Mouse (Mus musculus) hindbrain, embryonic 13.5 days (tissue): Measurements from ENCODE around the gene Arhgap17. TPM values are rescaled to one million over a fixed set of nuclear protein-coding genes. Genes with fewer than 3 reads are reported as not detected.
A peak's percentile ranks its signal among the peaks of the same experiment; 100 is the strongest.

ENCODE experiments used
- ATAC-seq: fragments of 200-750 bp; cut with Nextera tagmentation; 2 replicates; pipeline ENCODE4 v1.8.0; 2017; ENCODE audit warnings: moderate TSS enrichment; ENCODE audit not compliant: low FRiP score
- H3K27ac ChIP-seq: fragments of 300-500 bp; sonication (generic); 2 replicates; pipeline ENCODE4 v1.5.1; 2015; ENCODE audit warnings: inconsistent platforms, mild to moderate bottlenecking, moderate library complexity
- H3K27me3 ChIP-seq: fragments of 300-500 bp; sonication (generic); 2 replicates; pipeline ENCODE4 v1.6.1; 2015; ENCODE audit warnings: mild to moderate bottlenecking, inconsistent platforms
- H3K36me3 ChIP-seq: fragments of 300-500 bp; sonication (generic); 2 replicates; pipeline ENCODE4 v1.6.1; 2015; ENCODE audit warnings: mild to moderate bottlenecking, inconsistent platforms
- H3K4me1 ChIP-seq: fragments of 300-500 bp; sonication (generic); replicated peaks from 2 replicates; pipeline ENCODE4 v1.6.1; 2015; ENCODE audit warnings: inconsistent platforms
- H3K4me2 ChIP-seq: fragments of 300-500 bp; sonication (generic); 2 replicates; pipeline ENCODE4 v1.6.1; 2015; ENCODE audit warnings: inconsistent platforms, mild to moderate bottlenecking, moderate library complexity
- H3K4me3 ChIP-seq: fragments of 300-500 bp; sonication (generic); 2 replicates; pipeline ENCODE4 v1.5.1; 2015; ENCODE audit warnings: mild to moderate bottlenecking, inconsistent platforms
- H3K9ac ChIP-seq: fragments of 300-500 bp; sonication (generic); 2 replicates; pipeline ENCODE4 v1.6.1; 2015; ENCODE audit warnings: mild to moderate bottlenecking, inconsistent platforms
- H3K9me3 ChIP-seq: fragments of 300-500 bp; sonication (generic); 2 replicates; pipeline ENCODE4 v1.6.1; 2016; ENCODE audit warnings: inconsistent platforms
- WGBS: fragments of 180-500 bp; shearing (Covaris S2); methylation state at CpG from one replicate; pipeline ENCODE4 v1.1.7; 2015; 5-methylcytosine and 5-hydroxymethylcytosine counted together
- polyA plus RNA-seq: library from polyadenylated mRNA; unstranded; fragments of >200 nt; fragmentation: Nextera tagmentation; extraction: Ambion mirVana; gene quantifications from 2 replicates; pipeline ENCODE4 v1.2.1, GENCODE M21; 2015

Gene Arhgap17
- polyA plus RNA-seq, 1 experiment from 2014 or later: 13.0 TPM

DNA sequence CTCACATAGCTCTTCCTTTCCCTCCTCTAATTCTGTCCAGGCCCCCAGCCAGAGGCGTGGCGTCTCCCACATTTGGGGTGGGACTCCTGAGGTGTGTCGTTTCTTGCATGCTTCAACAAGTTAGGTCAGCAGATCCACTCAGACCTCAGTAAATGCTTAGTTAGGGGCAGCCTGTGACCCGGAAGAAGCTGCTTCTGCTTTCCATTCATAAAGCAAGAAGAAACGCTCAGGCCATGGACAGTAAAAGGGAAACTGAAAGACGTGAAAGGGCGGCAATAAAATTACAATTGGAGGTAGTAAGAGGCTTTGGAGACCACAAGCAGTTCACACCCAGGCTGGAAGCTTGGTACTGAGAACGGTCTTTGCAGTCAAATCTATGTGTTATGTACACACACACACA, 27.7 kb upstream of the Arhgap17 start:
- Histone ChIP-seq H3K27ac (no peak overlapping the region), H3K36me3 (peaks cover 37% of the 10 kb centered on the region), H3K4me3 (no peak overlapping the region), H3K4me1 (no peaks in the 10 kb centered on the region), H3K4me2 (no peak overlapping the region), H3K27me3 (no peaks in the 10 kb centered on the region), H3K9me3 (no peaks in the 10 kb centered on the region), H3K9ac (no peak overlapping the region)
- ATAC-seq: no peak
- 88% methylated on average over 8 of the region's 8 CpGs for WGBS

DNA sequence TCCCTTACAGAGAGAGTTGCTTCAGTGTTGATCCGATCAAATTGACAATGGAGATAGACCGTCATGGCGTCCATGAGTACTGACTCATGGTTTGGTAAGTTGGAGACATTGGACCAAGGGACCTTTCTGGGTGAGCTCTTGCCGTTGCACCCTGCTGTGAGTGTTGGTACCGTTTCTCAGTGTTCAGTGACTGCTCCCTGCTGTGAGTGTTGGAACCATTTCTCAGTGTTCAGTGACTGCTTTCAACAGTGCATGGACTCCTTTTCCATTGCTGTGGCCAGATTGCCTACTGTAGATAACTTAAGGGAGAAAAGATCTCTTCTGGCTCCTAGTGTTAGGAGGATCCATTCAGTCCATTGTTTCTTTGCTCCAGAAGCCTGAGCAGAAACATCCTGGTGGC, 27.2 kb upstream of the Arhgap17 start:
- no peak overlapping the region for H3K27ac ChIP-seq
- no peak overlapping the region for H3K4me2 ChIP-seq
- no peak overlapping the region for H3K9ac ChIP-seq
- no peak for ATAC-seq
- H3K9me3 ChIP-seq: no peaks in the 10 kb centered on the region
- no peak overlapping the region for H3K4me3 ChIP-seq
- H3K27me3 ChIP-seq: no peaks in the 10 kb centered on the region
- WGBS: 92% methylated on average over 5 of the region's 5 CpGs
- H3K4me1 ChIP-seq: no peaks in the 10 kb centered on the region
- peaks cover 37% of the 10 kb centered on the region for H3K36me3 ChIP-seq

DNA sequence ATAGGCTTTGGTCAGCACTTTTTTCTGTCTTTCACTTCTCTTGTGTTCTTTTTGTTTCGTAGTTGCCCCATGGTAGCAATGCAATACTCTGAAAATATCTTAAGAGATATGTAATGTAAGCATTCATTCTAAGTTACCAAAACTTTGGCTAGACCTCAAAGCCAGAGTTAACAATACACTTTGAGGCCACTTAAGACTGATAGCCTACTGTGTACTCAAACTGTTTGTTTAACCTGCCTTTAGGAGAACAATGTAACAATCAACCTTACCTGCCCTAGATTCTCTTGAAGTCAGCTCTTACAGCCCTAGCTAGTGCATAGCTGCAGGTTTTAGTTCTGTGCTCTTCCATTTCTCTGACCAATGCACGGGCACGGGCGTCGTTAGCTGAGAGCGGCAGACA, 24.6 kb upstream of the Arhgap17 start:
- Histone ChIP-seq H3K36me3 (peaks cover 35% of the 10 kb centered on the region), H3K4me3 (no peak overlapping the region), H3K9me3 (no peaks in the 10 kb centered on the region), H3K9ac (no peak overlapping the region), H3K27me3 (no peaks in the 10 kb centered on the region), H3K27ac (no peak overlapping the region), H3K4me2 (no peak overlapping the region), H3K4me1 (no peaks in the 10 kb centered on the region)
- ATAC-seq: no peak
- 96% methylated on average over 6 of the region's 6 CpGs for WGBS

GRCm38 (mm10) chr7:123389686-123390280, 20.1 kb upstream of the Arhgap17 start:
- no peaks in the 10 kb centered on the region for H3K27me3 ChIP-seq
- H3K36me3 ChIP-seq: peaks cover 71% of the 10 kb centered on the region
- 91% methylated on average over 6 of the region's 6 CpGs for WGBS
- no peak overlapping the region for H3K9ac ChIP-seq
- ATAC-seq: no peak
- no peaks in the 10 kb centered on the region for H3K9me3 ChIP-seq
- no peak overlapping the region for H3K27ac ChIP-seq
- no peak overlapping the region for H3K4me2 ChIP-seq
- H3K4me1 ChIP-seq: no peaks in the 10 kb centered on the region
- H3K4me3 ChIP-seq: no peak overlapping the region

DNA sequence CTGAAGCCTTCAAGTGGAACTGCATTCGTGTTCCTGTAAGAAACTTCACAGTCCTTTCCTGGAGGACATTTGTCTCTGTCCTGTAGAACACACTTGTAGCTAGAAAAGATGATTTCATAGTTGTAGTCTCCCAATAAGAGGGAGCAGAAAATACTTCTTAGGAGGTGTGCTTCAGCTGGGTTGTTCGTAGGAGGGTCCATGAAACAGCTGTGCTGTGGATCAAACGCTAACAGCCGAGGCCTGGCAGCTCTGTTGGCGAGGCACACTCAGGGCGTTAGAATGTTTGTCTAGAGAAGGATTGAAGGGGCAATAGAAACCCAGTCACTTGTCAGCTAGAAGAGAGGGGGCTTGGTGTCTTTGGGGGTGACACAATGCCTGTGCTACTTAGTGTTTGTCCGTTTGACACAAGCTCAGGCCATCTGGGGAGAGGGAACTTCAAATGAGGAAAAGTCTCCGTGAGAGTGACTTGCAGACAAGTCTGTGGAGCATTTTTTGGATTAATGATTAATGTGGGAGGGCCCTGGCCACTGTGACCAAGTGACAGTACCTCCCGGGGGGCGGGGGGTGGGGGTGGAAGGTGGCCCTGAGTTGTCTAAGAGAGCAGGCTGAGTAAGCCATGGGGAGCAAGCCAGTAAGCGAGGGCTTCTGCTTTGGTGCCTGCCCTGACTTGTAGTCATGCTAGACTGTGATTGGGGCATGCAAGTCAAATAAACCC, 16.1 kb upstream of the Arhgap17 start:
- H3K27ac ChIP-seq: no peak overlapping the region
- WGBS: 64% methylated on average over 11 of the region's 11 CpGs
- ATAC-seq: no peak

GRCm38 (mm10) chr7:123377443-123378400, 8.0 kb upstream of the Arhgap17 start:
- H3K27ac ChIP-seq: peak overlapping the region; percentile 68
- peak; percentile 99 for ATAC-seq
- WGBS: 3% methylated on average over 41 of the region's 41 CpGs
- H3K4me1 ChIP-seq: peaks cover 17% of the 10 kb centered on the region
- peaks cover 4% of the 10 kb centered on the region; the same call in 1 of the 2 replicates for H3K36me3 ChIP-seq
- H3K4me2 ChIP-seq: peak overlapping the region; percentile 83
- H3K4me3 ChIP-seq: peak overlapping the region; percentile 58
- no peaks in the 10 kb centered on the region for H3K27me3 ChIP-seq
- no peaks in the 10 kb centered on the region for H3K9me3 ChIP-seq
- peak overlapping the region; percentile 76 for H3K9ac ChIP-seq

More for the DNA sequence above, 16.1 kb upstream of the Arhgap17 start:
- Histone ChIP-seq H3K4me1 (no peaks in the 10 kb centered on the region), H3K36me3 (peaks cover 53% of the 10 kb centered on the region), H3K27me3 (no peaks in the 10 kb centered on the region), H3K9ac (no peak overlapping the region), H3K4me3 (no peak overlapping the region), H3K9me3 (no peaks in the 10 kb centered on the region), H3K4me2 (no peak overlapping the region)

GRCm38 (mm10) chr7:123371501-123371900, 1.8 kb upstream of the Arhgap17 start:
- Histone ChIP-seq H3K9ac (no peak overlapping the region), H3K9me3 (no peaks in the 10 kb centered on the region)

GRCm38 (mm10) chr7:123370700-123371099, 985 bp upstream of the Arhgap17 start:
- peak overlapping the region; percentile 90 for H3K9ac ChIP-seq
- H3K27me3 ChIP-seq: no peaks in the 10 kb centered on the region
- H3K4me2 ChIP-seq: peak overlapping the region; percentile 91
- H3K27ac ChIP-seq: no peak overlapping the region
- H3K4me3 ChIP-seq: peak overlapping the region; percentile 80
- H3K4me1 ChIP-seq: peaks cover 42% of the 10 kb centered on the region
- WGBS: 48% methylated on average over 9 of the region's 9 CpGs
- H3K9me3 ChIP-seq: no peaks in the 10 kb centered on the region
- no peaks in the 10 kb centered on the region for H3K36me3 ChIP-seq
- no peak for ATAC-seq

More at GRCm38 (mm10) chr7:123371501-123371900, 1.8 kb upstream of the Arhgap17 start:
- Histone ChIP-seq H3K4me1 (peaks cover 34% of the 10 kb centered on the region), H3K27me3 (no peaks in the 10 kb centered on the region), H3K36me3 (no peaks in the 10 kb centered on the region), H3K4me2 (no peak overlapping the region), H3K27ac (no peak overlapping the region), H3K4me3 (no peak overlapping the region)
- no peak for ATAC-seq
- 64% methylated on average over 3 of the region's 3 CpGs for WGBS

DNA sequence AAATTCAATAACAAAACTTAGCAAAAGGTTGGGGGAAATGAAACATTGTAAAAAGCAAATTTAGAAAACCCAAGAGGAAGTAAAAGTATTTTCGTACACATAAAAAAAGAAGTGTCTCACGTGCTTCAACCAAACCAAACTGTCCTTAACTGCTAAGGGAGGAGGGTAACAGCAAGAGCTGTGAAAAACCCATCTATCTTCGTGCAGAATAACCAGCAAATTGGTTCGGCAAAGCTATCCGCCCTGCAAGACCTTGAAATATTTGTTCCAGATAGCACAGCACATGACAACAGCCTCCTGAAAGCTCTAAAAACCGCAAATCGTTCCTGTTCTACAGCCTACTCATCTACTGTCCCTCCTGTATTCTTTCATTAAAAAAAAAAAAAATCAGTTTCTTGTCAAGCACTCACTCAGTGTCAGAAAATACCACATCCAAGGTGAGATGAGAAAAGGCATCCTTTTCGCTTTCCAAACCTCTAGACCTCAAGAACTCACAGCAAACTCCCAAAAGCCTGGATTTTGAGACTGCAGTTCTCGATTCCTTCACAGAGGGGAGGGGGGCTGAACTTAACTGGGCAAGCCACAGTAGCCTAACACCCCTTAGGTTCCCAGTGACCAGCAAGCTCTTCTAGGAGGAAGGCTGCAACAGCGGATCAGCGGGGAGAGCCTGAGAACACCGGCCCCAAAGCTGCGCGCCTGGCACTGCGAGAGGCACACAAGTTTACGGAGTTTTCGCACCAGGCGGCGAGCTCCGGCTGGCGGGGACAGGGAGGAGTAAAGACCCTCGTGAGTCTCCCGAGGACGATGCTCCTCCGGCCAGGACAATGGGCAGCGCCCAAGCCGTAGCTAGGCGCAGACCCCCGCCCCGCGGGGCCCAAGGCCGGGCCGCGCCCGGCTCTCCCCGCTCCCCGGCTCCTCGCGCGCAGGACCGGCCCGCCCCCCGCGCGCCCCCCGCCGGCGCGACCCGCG, 653 bp downstream of the Arhgap17 start:
- no peaks in the 10 kb centered on the region for H3K27me3 ChIP-seq
- 4% methylated on average over 24 of the region's 51 CpGs for WGBS

DNA sequence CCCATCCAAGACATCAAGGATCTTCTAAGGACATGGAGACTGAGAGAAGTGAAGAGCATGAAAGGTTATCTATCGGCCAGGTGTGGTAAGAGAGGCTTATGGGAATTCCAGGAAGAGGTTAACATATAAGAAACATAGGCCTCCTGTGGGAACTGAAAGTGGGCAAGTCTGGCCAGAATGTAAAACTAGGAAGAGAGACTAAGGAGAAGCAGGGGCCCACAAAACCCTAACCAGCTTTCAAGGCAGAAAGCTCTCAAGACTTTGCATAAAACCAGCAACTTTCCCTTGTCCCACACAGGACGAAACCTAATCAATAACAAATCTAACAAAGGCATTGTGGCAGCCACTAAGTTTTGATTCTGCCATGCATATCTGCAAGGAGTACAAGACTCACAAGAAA, 1.5 kb downstream of the Arhgap17 start:
- no peaks in the 10 kb centered on the region for H3K9me3 ChIP-seq
- peak overlapping the region; percentile 80 for H3K4me3 ChIP-seq
- no peak overlapping the region for H3K27ac ChIP-seq
- no peaks in the 10 kb centered on the region for H3K27me3 ChIP-seq
- H3K9ac ChIP-seq: peak overlapping the region; percentile 90
- peak overlapping the region; percentile 91 for H3K4me2 ChIP-seq
- no peak for ATAC-seq
- peaks cover 55% of the 10 kb centered on the region for H3K4me1 ChIP-seq
- WGBS: 71% methylated on average over 2 of the region's 2 CpGs
- H3K36me3 ChIP-seq: no peaks in the 10 kb centered on the region

More for the DNA sequence above, 653 bp downstream of the Arhgap17 start:
- H3K9ac ChIP-seq: peak overlapping the region; percentile 90
- no peaks in the 10 kb centered on the region for H3K9me3 ChIP-seq
- H3K27ac ChIP-seq: peak overlapping the region; percentile 90
- H3K4me2 ChIP-seq: peak overlapping the region; percentile 91
- H3K36me3 ChIP-seq: no peaks in the 10 kb centered on the region
- H3K4me3 ChIP-seq: peak overlapping the region; percentile 80
- ATAC-seq: peak; percentile 77
- peaks cover 55% of the 10 kb centered on the region for H3K4me1 ChIP-seq
